Mouse (Mus musculus) limb, embryonic 15.5 days (tissue): Measurements from ENCODE around the gene Gdpd3. TPM values are rescaled to one million over a fixed set of nuclear protein-coding genes. Genes with fewer than 3 reads are reported as not detected.
"Not testable (repeated sequence)": the region's sequence is repeated elsewhere in the genome, so short reads cannot be mapped to it uniquely, and the experiment has no call there.

Experiments used
- ATAC-seq: fragments of 200-750 bp; cut with Nextera tagmentation; 2 replicates; pipeline ENCODE4 v1.8.0; 2017; ENCODE audit warnings: low read depth, moderate TSS enrichment; ENCODE audit not compliant: insufficient number of reproducible peaks, low FRiP score, low TSS enrichment
- H3K27ac ChIP-seq: fragments of 300-500 bp; sonication (generic); 2 replicates; pipeline ENCODE4 v1.5.1; 2015; ENCODE audit warnings: moderate library complexity, mild to moderate bottlenecking, inconsistent platforms
- H3K27me3 ChIP-seq: fragments of 300-500 bp; sonication (generic); 2 replicates; pipeline ENCODE4 v1.6.1; 2015; ENCODE audit warnings: inconsistent platforms
- H3K36me3 ChIP-seq: fragments of 300-500 bp; sonication (generic); 2 replicates; pipeline ENCODE4 v1.6.1; 2015; ENCODE audit warnings: inconsistent platforms
- H3K4me1 ChIP-seq: fragments of 300-500 bp; sonication (generic); 2 replicates; pipeline ENCODE4 v1.6.1; 2015; ENCODE audit warnings: inconsistent platforms
- H3K4me2 ChIP-seq: fragments of 300-500 bp; sonication (generic); 2 replicates; pipeline ENCODE4 v1.6.1; 2015; ENCODE audit warnings: mild to moderate bottlenecking, inconsistent platforms
- H3K4me3 ChIP-seq: fragments of 300-500 bp; sonication (generic); 2 replicates; pipeline ENCODE4 v1.5.1; 2015; ENCODE audit warnings: mild to moderate bottlenecking, inconsistent platforms
- H3K9ac ChIP-seq: fragments of 300-500 bp; sonication (generic); 2 replicates; pipeline ENCODE4 v1.6.1; 2015; ENCODE audit warnings: inconsistent platforms
- H3K9me3 ChIP-seq: fragments of 300-500 bp; sonication (generic); 2 replicates; pipeline ENCODE4 v1.6.1; 2016; ENCODE audit warnings: inconsistent platforms
- WGBS: fragments of 180-500 bp; shearing (Covaris S2); methylation state at CpG from one replicate; pipeline ENCODE4 v1.1.7; 2015; 5-methylcytosine and 5-hydroxymethylcytosine counted together
- polyA plus RNA-seq: library from polyadenylated mRNA; unstranded; fragments of >200 nt; fragmentation: Nextera tagmentation; extraction: Ambion mirVana; gene quantifications from 2 replicates; pipeline ENCODE4 v1.2.1, GENCODE M21; 2015

Gdpd3 gene
- polyA plus RNA-seq, 1 experiment from 2014 or later = 17.7 TPM

DNA sequence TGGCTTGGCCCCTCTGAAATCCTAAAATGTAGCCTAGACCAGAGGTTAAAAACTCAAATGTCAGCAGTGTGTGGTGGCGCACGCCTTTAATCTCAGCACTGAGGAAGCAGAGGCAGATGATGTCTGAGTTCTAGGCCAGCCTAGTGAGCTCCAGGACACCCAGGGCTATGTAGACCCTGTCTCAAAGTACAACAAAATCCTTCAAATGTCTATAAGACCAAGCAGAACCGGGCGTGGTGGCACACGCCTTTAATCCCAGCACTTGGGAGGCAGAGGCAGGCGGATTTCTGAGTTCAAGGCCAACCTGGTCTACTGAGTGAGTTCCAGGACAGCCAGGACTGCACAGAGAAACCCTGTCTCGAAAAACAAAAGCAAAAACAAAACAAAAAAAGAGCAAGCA is 13.0 kb downstream of the Gdpd3 start:
- H3K36me3 ChIP-seq, ATAC-seq, H3K4me2 ChIP-seq, H3K27me3 ChIP-seq, H3K4me3 ChIP-seq, H3K9ac ChIP-seq, H3K9me3 ChIP-seq, H3K27ac ChIP-seq: not testable (repeated sequence)
- WGBS = 91% methylated on average over 7 of the region's 7 CpGs
- peaks cover 46% of the 10 kb centered on the region for H3K4me1 ChIP-seq

DNA sequence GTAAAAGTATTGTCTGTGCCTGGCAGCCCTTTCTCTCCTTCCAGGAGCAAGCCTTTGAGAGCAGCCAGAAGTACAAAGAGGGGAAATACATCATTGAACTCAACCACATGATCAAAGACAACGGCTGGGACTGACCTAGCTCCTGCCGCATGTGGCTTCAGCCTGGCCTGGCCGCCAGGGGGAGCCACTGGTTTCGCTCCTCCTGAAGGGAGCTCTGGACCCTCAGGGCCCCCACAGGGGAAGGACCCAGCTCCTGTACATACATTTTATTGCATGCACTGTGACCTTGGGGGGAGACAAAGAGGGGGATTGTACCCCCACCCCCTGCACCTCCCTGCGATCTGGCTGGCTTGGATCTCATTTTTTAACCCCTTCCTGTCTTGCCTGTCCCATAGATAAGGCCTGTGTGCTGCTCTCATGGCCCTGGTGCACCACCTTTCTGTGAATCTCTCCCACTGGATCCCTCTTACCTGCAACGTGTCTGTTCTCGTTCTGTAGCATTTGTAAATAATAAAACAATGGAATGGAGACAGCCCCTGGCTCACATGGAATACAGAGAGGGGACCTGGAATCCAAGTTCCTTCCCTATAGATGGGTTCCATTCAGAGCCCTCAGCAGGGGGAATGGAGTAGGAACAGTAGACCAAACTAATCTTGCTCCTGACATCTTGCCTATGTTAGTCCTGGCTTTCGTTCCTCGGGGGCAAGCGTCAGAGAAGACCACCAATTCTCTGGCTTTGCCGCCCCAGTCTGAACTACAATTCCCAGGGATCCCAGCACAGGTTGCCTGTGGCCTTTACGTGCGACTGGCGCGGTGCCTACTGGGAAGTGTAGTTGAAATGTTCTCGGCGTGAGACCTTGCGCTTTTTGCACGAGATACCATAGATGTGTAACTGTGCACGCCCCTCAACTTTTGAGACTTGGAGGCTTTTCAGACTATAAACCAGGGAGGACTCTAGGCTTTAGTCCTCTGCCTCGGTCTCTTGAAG is 14.1 kb downstream of the Gdpd3 start:
- no peaks in the 10 kb centered on the region for H3K9me3 ChIP-seq
- H3K4me1 ChIP-seq = peaks cover 46% of the 10 kb centered on the region
- ATAC-seq = peak; percentile 50
- peaks cover 19% of the 10 kb centered on the region for H3K36me3 ChIP-seq
- H3K9ac ChIP-seq = peak overlapping the region; percentile 37
- H3K27ac ChIP-seq = peak overlapping the region; percentile 60
- H3K27me3 ChIP-seq = no peaks in the 10 kb centered on the region
- 1% methylated on average over 21 of the region's 21 CpGs for WGBS
- peak overlapping the region; percentile 44 for H3K4me3 ChIP-seq
- H3K4me2 ChIP-seq = peak overlapping the region; percentile 89

DNA sequence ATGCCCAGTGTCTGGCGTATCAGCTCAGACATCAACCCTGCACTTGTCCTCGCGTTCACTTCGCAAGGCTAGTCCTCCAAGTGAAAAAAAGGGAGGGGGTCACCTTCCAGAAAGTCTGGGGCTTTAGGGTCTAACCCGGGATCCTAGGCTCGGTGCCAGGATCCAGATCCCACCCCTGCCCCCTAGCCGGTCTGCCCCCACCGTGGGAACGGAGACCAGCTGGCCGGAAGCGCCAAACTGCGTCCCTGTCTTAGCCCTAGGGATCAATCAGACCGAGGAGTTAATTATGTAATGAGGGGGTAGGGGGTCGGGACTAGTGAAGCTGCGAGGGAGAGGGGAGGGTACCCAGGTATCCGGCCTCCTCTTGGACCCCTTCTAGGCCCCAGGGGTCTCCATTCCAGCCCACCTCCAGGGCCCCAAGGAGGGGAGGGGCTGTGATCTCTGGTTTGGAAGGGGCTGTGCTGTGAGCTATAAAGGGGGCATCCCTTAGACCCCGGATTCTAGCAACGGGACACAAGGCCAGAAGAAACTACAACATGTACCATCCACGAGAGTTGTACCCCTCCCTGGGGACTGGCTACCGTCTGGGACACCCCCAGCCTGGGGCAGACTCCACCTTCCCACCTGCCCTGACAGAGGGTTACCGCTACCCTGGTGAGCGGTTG is 15.0 kb downstream of the Gdpd3 start, which contains the start of gene Tbx6:
Gene Tbx6 (plus strand): TSS at position 513 of the 665 bp plus-strand sequence.
- H3K4me3 ChIP-seq = peak within 1 kb of the TSS; percentile 44
- peak; percentile 4; the same call in 1 of the 2 replicates for ATAC-seq
- no peaks in the 10 kb centered on the region for H3K27me3 ChIP-seq
- H3K36me3 ChIP-seq = peaks cover 27% of the 10 kb centered on the region
- peak within 1 kb of the TSS; percentile 60 for H3K27ac ChIP-seq
- WGBS = 4% methylated on average over 22 of the region's 22 CpGs
- H3K4me1 ChIP-seq = peaks cover 40% of the 10 kb centered on the region
- no peaks in the 10 kb centered on the region for H3K9me3 ChIP-seq
- peak within 1 kb of the TSS; percentile 37 for H3K9ac ChIP-seq
- peak within 1 kb of the TSS; percentile 89 for H3K4me2 ChIP-seq

DNA sequence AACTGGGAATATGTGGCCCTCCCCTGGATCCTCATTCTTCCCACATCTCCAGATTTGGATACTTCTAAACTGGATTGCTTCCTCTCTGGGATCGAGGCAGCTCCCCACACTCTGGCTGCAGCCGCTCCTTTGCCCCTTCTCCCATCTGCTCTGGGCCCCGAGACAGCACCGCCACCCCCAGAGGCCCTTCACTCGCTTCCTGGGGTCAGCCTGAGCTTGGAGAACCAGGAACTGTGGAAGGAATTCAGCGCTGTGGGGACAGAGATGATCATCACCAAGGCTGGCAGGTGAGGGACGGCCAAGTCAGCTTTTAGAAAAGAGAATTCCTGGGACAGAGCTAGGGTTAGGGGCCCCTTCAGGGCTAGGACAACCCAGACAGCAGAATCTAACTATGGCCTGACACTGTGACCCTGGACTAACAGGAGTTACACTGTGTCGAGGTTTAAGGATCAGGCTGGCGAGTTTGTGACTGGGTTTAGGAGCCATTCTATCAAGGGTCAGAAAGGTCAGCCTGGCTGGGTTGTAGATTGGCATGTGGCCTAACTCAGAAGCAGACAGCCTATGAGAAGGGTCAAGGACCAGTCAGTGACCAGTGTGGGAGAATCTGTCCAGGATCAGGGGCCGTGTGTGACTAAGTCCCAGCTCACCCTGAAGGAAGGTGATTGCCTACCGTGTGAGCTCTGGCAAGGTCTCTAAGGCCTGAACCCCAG is 15.7 kb downstream of the Gdpd3 start:
- no peak overlapping the region for H3K4me3 ChIP-seq
- H3K9me3 ChIP-seq = no peaks in the 10 kb centered on the region
- WGBS = 29% methylated on average over 11 of the region's 11 CpGs
- no peak for ATAC-seq
- H3K36me3 ChIP-seq = peaks cover 34% of the 10 kb centered on the region
- peaks cover 35% of the 10 kb centered on the region for H3K4me1 ChIP-seq
- H3K27ac ChIP-seq = peak overlapping the region; percentile 43; the same call in 1 of the 2 replicates
- peak overlapping the region; percentile 89; the same call in 1 of the 2 replicates for H3K4me2 ChIP-seq
- no peaks in the 10 kb centered on the region for H3K27me3 ChIP-seq
- no peak overlapping the region for H3K9ac ChIP-seq

DNA sequence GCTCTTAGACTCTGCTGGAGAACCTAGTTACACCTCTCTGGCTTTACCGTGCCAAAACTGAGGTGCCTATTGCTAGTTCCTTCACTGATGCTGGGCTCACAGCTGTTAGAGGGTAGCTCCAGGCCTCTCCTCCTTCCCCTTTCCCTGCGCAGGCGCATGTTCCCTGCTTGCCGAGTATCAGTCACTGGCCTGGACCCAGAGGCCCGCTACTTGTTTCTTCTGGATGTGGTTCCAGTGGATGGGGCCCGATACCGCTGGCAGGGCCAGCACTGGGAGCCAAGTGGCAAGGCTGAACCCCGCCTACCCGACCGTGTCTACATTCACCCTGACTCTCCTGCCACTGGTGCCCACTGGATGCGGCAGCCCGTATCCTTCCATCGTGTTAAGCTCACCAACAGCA is 16.6 kb downstream of the Gdpd3 start:
- Histone ChIP-seq H3K4me3 (no peak overlapping the region), H3K27me3 (no peaks in the 10 kb centered on the region), H3K9me3 (no peaks in the 10 kb centered on the region), H3K4me1 (peaks cover 29% of the 10 kb centered on the region), H3K9ac (no peak overlapping the region), H3K36me3 (peaks cover 43% of the 10 kb centered on the region), H3K27ac (no peak overlapping the region), H3K4me2 (no peak overlapping the region)
- no peak for ATAC-seq
- 71% methylated on average over 13 of the region's 13 CpGs for WGBS

DNA sequence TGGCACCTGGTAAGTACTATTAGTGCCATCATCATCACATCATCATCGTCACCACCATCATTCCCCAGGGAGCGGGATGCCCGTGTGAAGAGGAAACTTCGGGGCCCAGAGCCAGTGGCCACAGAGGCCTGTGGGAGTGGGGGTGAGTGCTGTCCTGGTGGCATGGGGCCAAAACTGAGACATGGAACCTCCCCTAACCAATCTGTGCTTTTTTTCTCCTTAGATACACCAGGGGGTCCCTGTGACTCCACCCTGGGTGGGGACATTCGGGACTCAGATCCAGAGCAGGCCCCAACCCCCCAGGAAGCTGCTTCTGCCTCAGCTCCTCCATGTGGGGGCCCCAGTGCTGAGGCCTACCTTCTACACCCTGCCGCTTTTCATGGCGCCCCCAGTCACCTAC is 18.3 kb downstream of the Gdpd3 start:
- Histone ChIP-seq H3K36me3 (peaks cover 58% of the 10 kb centered on the region), H3K9ac (no peak overlapping the region), H3K27me3 (no peaks in the 10 kb centered on the region), H3K4me1 (peaks cover 22% of the 10 kb centered on the region), H3K4me2 (no peak overlapping the region), H3K9me3 (no peaks in the 10 kb centered on the region), H3K27ac (no peak overlapping the region), H3K4me3 (no peak overlapping the region)
- WGBS = 78% methylated on average over 7 of the region's 7 CpGs
- ATAC-seq = no peak

DNA sequence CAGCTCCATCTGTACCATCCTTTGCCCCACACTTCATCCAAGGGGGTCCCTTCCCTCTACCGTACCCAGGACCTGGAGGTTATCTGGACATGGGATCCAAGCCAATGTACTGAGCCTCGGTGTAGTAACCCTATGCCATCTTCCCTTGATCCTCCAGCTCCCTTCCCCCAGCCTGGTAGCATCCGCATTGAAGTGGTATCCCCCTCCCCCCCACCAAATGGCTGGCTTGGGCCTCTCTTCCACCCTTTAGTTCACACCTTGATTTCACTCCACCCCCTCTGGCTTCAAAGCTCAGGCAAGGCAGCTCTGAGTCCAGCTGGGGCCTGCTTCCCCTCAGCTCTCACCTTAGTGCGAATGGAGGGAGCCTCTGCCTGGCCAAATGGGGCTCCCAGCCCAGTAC is 18.9 kb downstream of the Gdpd3 start:
- Histone ChIP-seq H3K36me3 (peaks cover 64% of the 10 kb centered on the region), H3K4me1 (peaks cover 16% of the 10 kb centered on the region), H3K4me3 (no peak overlapping the region), H3K9ac (no peak overlapping the region), H3K9me3 (no peaks in the 10 kb centered on the region), H3K27ac (no peak overlapping the region), H3K4me2 (no peak overlapping the region), H3K27me3 (no peaks in the 10 kb centered on the region)
- ATAC-seq = no peak
- 60% methylated on average over 4 of the region's 4 CpGs for WGBS

DNA sequence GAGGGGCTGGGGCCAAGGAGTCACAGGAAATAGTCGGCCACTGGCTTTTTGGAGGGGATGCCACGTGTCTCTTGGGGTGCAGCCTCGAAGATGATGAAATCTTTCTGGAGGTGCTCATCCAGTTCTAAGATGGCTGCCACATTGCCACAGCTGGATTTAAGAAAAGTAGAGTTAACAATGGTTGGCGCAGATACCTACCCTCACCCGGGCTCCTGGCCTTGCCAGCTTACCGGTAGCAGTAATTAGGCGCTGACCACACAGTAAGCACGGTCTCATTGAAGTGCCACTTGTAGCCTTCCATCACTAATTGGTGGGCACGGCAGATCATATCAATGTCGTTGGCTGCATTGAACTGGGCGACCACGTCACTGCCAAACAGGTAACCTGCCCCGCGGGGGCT is 20.0 kb downstream of the Gdpd3 start:
- WGBS = 89% methylated on average over 14 of the region's 14 CpGs
- Histone ChIP-seq H3K4me3 (no peak overlapping the region), H3K36me3 (peaks cover 66% of the 10 kb centered on the region), H3K9ac (no peak overlapping the region), H3K4me1 (peaks cover 14% of the 10 kb centered on the region), H3K27me3 (no peaks in the 10 kb centered on the region), H3K4me2 (no peak overlapping the region), H3K9me3 (no peaks in the 10 kb centered on the region), H3K27ac (no peak overlapping the region)
- ATAC-seq = no peak

DNA sequence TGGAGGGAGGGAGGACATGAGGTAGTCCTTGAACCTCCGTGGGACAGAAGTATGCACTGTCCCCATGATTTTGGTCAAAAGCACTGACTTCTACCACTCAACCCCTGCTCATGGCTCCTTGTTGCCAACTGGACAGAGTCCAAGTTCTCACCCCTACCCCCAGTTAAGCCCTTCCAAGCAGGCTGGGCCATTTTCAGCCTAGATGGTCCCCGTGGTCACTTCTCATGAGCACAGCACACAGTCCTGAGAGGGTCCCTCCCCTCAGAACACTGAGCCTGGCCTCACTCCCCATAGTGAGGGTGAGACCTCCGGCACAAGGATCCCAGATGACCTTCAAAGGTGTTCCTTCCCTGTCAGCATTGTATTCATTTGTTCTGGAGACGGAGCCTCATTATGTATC is 23.0 kb downstream of the Gdpd3 start:
- Histone ChIP-seq H3K4me2 (no peak overlapping the region), H3K27me3 (no peaks in the 10 kb centered on the region), H3K9me3 (no peaks in the 10 kb centered on the region), H3K27ac (no peak overlapping the region), H3K36me3 (peaks cover 64% of the 10 kb centered on the region), H3K4me1 (peaks cover 13% of the 10 kb centered on the region), H3K9ac (no peak overlapping the region), H3K4me3 (no peak overlapping the region)
- WGBS = 91% methylated on average over 4 of the region's 4 CpGs
- ATAC-seq = no peak

DNA sequence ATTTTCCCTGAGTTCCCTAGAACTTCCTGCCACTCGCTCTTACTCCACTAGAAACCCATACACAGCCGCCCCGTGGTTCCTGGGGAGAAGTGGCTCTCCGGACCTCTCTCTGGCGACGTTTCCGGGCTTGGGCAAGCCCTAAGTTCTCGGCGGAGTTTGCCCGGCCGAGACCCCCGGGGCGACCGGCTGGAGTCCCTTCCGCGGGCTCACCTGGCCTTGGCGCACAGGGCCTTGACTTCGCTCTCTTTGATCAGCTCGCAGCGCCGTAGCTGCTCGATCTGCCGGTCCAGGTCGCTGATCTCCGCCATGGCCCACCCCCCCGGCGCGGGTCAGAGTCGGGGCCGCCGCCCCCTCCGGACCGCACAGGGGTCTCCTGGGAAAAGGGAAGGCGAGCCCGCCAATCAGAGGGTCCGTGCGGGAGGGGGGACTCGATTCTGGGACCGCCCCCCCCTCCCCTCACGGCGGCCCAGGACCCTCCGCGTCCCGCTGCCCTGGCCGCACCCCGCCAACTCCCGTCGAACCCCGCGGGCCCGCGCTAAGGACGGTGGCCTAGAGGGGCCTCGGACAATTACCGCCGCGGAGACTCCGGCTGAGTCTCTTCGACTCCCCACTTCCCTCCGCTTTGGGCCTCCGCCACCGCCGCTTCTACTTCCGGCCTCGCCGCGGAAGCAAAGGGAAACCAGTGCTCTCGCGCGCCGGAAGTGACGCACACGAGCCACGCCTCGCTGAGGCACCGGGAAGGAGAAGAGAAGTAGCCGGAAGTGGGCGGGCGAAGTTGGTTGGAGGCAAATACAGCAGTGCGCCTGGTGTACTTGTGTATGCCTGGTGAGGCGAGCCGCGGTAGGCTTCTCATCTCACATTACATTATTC is 26.0 kb downstream of the Gdpd3 start, which contains the start of gene Ppp4c:
Gene Ppp4c (minus strand): TSS at position 646 of the 870 bp plus-strand sequence.
- WGBS = under 1% methylated on average over 76 of the region's 83 CpGs
- Histone ChIP-seq H3K4me1 (peaks cover 28% of the 10 kb centered on the region), H3K4me3 (peak within 1 kb of the TSS; percentile 71), H3K36me3 (peaks cover 64% of the 10 kb centered on the region), H3K9me3 (no peaks in the 10 kb centered on the region), H3K9ac (peak within 1 kb of the TSS; percentile 83), H3K4me2 (peak within 1 kb of the TSS; percentile 50), H3K27ac (peak within 1 kb of the TSS; percentile 99), H3K27me3 (no peaks in the 10 kb centered on the region)
- peak; percentile 90 for ATAC-seq
